Mouse (Mus musculus) spleen, postnatal 4 days (tissue): Measurements from ENCODE around the gene Vav2.
A peak's percentile ranks its signal among the peaks of the same experiment; 100 is the strongest.

Experiments used
- DNase-seq, 2 experiments: peaks; one replicate each; pipeline ENCODE4 v3.0.0; 2022; ENCODE audit warnings: low spot score in 2 of 2

The Vav2 gene

GRCm38 (mm10) chr2:27265819-27266218 is 161.0 kb downstream of the Vav2 start:
- no peak for DNase-seq

- no peak for DNase-seq
These were observed 163.8 kb downstream of the Vav2 start for GRCm38 (mm10) chr2:27262984-27263383.

- DNase-seq = no peak
These were observed 175.4 kb downstream of the Vav2 start for GRCm38 (mm10) chr2:27251434-27251833.

GRCm38 (mm10) chr2:27248211-27248610 is 178.6 kb downstream of the Vav2 start, which contains the start of gene Sardh:
TSS of gene Sardh (minus strand) at chr2:27248337.
- no peak for DNase-seq

- no peak for DNase-seq
These were observed 179.4 kb downstream of the Vav2 start for GRCm38 (mm10) chr2:27247487-27247863.

- DNase-seq = peak in 1 of 2 experiments; percentile 42
These were observed 179.9 kb downstream of the Vav2 start for GRCm38 (mm10) chr2:27246712-27247486.

GRCm38 (mm10) chr2:27245947-27246346 is 180.9 kb downstream of the Vav2 start:
- DNase-seq = no peak

- DNase-seq = peak; percentile 57 to 87
These were observed 189.5 kb downstream of the Vav2 start for GRCm38 (mm10) chr2:27237342-27237741.

GRCm38 (mm10) chr2:27235729-27236128 is 191.1 kb downstream of the Vav2 start:
- DNase-seq = peak; percentile 59 to 81

GRCm38 (mm10) chr2:27232376-27232775 is 194.5 kb downstream of the Vav2 start:
- peak in 1 of 2 experiments; percentile 41 for DNase-seq

- DNase-seq = no peak
These were observed 197.2 kb downstream of the Vav2 start for GRCm38 (mm10) chr2:27229481-27230105.

GRCm38 (mm10) chr2:27228809-27229480 is 197.9 kb downstream of the Vav2 start:
- DNase-seq = no peak

- DNase-seq = no peak
These were observed 200.3 kb downstream of the Vav2 start for GRCm38 (mm10) chr2:27226572-27226971.

- DNase-seq = no peak
These were observed 203.8 kb downstream of the Vav2 start for GRCm38 (mm10) chr2:27223012-27223421.

- no peak for DNase-seq
These were observed 208.3 kb downstream of the Vav2 start for GRCm38 (mm10) chr2:27218569-27218968.

- DNase-seq = no peak
These were observed 208.7 kb downstream of the Vav2 start for GRCm38 (mm10) chr2:27218121-27218544.

GRCm38 (mm10) chr2:27215537-27215936 is 211.3 kb downstream of the Vav2 start:
- DNase-seq = no peak
